Mouse (Mus musculus) CD4-positive helper T cell, adult 2 months (primary cell): ENCODE measurements around the gene Akr1c14.
"Not testable (repeated sequence)": the region's sequence is repeated elsewhere in the genome, so short reads cannot be mapped to it uniquely, and the experiment has no call there.

Source experiments
- DNase-seq: peaks from one replicate; pipeline ENCODE4 v3.0.0-alpha.2; 2012; ENCODE audit warnings: low read depth, missing footprints, low spot score

Gene Akr1c14

GRCm38 (mm10) chr13:4048719-4049118 is at the start of gene Akr1c14:
TSS of gene Akr1c14 (plus strand) at chr13:4049011.
- DNase-seq, result no peak

GRCm38 (mm10) chr13:4001687-4002086 is 47.1 kb upstream of the Akr1c14 start:
- peak; percentile 32 for DNase-seq

- no peak for DNase-seq
Observed at GRCm38 (mm10) chr13:4010784-4011183, 38.0 kb upstream of the Akr1c14 start.

GRCm38 (mm10) chr13:4013811-4014210 is 35.0 kb upstream of the Akr1c14 start:
- no peak for DNase-seq

- DNase-seq, result no peak
Observed at GRCm38 (mm10) chr13:4029897-4030296, 18.9 kb upstream of the Akr1c14 start.

GRCm38 (mm10) chr13:4032512-4032911 is 16.3 kb upstream of the Akr1c14 start:
- no peak for DNase-seq

GRCm38 (mm10) chr13:4035052-4035451 is 13.8 kb upstream of the Akr1c14 start:
- DNase-seq, result no peak

GRCm38 (mm10) chr13:4046113-4046512 is 2.7 kb upstream of the Akr1c14 start:
- DNase-seq, result no peak

GRCm38 (mm10) chr13:4046841-4047240 is 2.0 kb upstream of the Akr1c14 start:
- DNase-seq, result no peak

GRCm38 (mm10) chr13:4048226-4048625 is 585 bp upstream of the Akr1c14 start:
- DNase-seq, result no peak

GRCm38 (mm10) chr13:4049655-4050054 is 844 bp downstream of the Akr1c14 start:
- no peak for DNase-seq

GRCm38 (mm10) chr13:4055450-4055849 is 6.6 kb downstream of the Akr1c14 start:
- DNase-seq, result no peak

- no peak for DNase-seq
Observed at GRCm38 (mm10) chr13:4056211-4056610, 7.4 kb downstream of the Akr1c14 start.

- not testable (repeated sequence) for DNase-seq
Observed at GRCm38 (mm10) chr13:4058239-4058638, 9.4 kb downstream of the Akr1c14 start.

- DNase-seq, result no peak
Observed at GRCm38 (mm10) chr13:4059363-4059762, 10.6 kb downstream of the Akr1c14 start.

GRCm38 (mm10) chr13:4060214-4060730 is 11.5 kb downstream of the Akr1c14 start:
- no peak for DNase-seq

GRCm38 (mm10) chr13:4076517-4077435 is 28.0 kb downstream of the Akr1c14 start:
- DNase-seq, result no peak

- DNase-seq, result no peak
Observed at GRCm38 (mm10) chr13:4079876-4080275, 31.1 kb downstream of the Akr1c14 start.

- no peak for DNase-seq
Observed at GRCm38 (mm10) chr13:4101691-4102090, 52.9 kb downstream of the Akr1c14 start.

- no peak for DNase-seq
Observed at GRCm38 (mm10) chr13:4102721-4103120, 53.9 kb downstream of the Akr1c14 start.

- DNase-seq, result peak; percentile 17
Observed at GRCm38 (mm10) chr13:4110281-4111188, 61.7 kb downstream of the Akr1c14 start.
